Mouse (Mus musculus): Measurements from ENCODE around the gene Espn. TPM values are rescaled to one million over a fixed set of nuclear protein-coding genes. Genes with fewer than 3 reads are reported as not detected.

The Espn gene
- polyA plus RNA-seq, 1 experiment from 2014 or later: 1.1 TPM

DNA sequence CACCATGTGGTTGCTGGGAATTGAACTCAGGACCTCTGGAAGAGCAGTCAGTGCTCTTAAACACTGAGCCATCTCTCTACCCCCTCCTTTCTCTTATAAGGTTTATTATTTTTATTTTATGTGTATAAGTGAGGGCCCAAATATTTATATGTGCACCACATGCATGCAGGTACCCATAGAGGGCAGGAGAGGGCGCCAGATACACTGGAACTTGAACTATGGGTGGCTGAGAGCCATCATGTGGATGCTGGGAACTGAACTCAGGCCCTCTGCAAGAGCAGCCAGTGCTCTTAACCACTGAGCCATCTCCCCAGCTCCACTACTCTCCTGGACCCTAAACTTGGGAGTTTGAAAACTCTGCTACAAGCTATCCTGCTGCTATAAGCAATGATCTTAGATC, 8.5 kb downstream of the Espn start:
- Histone ChIP-seq H3K4me3 (no peak overlapping the region), H3K9me3 (no peaks in the 10 kb centered on the region), H3K4me2 (no peak overlapping the region), H3K36me3 (no peaks in the 10 kb centered on the region), H3K4me1 (peaks cover 5% of the 10 kb centered on the region), H3K9ac (no peak overlapping the region), H3K27me3 (replicated peaks) (peaks cover 82% of the 10 kb centered on the region), H3K27ac (replicated peaks) (no peak overlapping the region)
- ATAC-seq (ENCODE audit: extremely low read depth, insufficient number of reproducible peaks, low FRiP score, low TSS enrichment): no peak
- WGBS: 24% methylated on average over 1 of the region's 1 CpGs

DNA sequence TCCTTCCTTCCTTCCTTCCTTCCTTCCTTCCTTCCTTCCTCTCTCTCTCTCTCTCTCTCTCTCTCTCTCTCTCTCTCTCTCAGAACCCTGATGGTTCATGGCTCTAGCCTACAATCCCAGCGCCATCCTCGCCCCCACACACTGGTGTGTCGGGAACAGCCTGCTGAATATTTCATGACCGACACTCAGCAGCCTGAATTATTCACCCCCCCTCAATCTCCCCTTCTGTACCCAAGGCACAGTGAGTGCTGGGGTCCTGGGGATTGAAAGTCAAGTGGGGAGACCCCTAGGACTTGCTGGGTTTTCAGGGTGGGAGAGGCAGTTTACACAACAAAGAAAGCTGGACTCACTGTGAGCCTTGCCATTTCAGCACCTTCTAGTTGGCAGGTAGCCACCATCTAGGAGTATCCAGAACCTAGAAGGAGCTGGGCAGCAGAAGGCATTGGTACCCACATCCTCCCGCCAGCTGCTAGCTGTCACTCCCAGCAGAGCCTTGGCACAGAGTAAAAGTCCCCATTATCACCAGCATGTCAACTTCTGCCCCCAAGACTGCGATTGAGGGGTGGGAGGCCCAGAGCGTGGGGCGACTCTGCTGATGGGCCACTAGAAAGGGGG, 10.5 kb downstream of the Espn start:
- Histone ChIP-seq H3K36me3 (no peaks in the 10 kb centered on the region), H3K4me2 (no peak overlapping the region), H3K9me3 (no peaks in the 10 kb centered on the region), H3K4me3 (no peak overlapping the region), H3K27me3 (replicated peaks) (peaks cover 77% of the 10 kb centered on the region), H3K4me1 (peaks cover 11% of the 10 kb centered on the region), H3K9ac (no peak overlapping the region), H3K27ac (replicated peaks) (no peak overlapping the region)
- no peak for ATAC-seq (ENCODE audit: extremely low read depth, insufficient number of reproducible peaks, low FRiP score, low TSS enrichment)
- 65% methylated on average over 8 of the region's 8 CpGs for WGBS

DNA sequence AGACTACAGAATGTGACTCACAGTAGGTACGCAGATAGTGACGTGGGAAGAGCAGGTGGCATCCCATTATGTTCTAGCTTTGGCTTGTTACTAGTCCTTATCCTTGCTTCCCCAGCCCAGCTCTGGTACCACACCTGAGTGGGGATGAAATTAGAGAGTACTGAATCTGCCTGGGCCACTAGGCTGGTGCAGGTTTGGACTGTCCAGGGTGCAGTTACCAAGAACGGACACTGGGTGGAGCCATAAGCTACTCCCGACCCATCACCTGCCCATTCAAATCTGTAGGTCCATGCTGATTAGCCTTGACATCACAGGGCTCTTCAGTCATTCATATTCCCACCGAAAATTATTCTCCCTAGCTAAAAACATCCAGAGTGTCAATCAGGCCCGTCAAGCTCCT, 11.7 kb downstream of the Espn start:
- no peak overlapping the region for H3K27ac ChIP-seq (replicated peaks)
- H3K36me3 ChIP-seq: no peaks in the 10 kb centered on the region

DNA sequence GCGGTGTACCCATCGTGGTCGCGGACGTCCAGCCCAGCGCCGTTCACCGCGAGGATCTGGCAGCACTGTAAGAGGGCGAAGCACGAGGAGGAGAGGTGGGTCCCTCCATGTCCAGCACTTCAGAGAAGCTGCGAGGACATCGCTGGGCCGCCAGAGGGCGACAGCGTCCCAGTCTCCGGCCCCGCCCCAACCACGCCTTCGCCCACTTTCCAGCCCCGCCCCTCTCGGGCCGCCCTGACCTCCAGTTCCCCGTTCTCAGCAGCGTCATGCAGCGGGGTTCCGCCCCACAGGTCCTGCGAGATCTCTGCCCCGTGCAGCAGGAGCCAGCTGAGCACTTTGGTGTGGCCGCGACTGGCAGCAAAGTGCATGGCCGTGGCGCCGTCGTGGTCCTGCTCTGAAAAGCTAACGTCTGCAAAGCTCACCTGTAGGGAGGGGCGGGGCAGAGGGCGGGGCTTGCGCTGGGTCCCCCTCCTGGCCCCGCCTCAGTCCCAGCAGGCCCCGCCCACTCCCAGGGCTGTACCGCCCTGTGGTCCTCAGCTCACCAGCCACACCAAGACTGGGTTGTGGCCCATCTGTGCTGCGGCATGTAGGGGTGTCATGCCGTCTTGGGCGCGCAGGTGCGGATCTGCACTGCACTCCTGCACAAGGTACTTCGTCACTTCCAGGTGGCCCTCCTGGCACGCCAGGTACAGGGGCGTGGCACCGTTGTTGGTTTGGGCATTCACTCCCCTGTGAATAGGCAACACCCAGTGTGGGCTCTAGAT, 13.5 kb downstream of the Espn start:
- Histone ChIP-seq H3K4me3 (peak overlapping the region; percentile 60), H3K36me3 (no peaks in the 10 kb centered on the region), H3K9ac (peak overlapping the region; percentile 63; the same call in 1 of the 2 replicates), H3K27ac (replicated peaks) (no peak overlapping the region), H3K4me2 (peak overlapping the region; percentile 81), H3K27me3 (replicated peaks) (peaks cover 80% of the 10 kb centered on the region), H3K4me1 (peaks cover 11% of the 10 kb centered on the region), H3K9me3 (no peaks in the 10 kb centered on the region)
- 3% methylated on average over 51 of the region's 51 CpGs for WGBS
- peak; percentile 80 for ATAC-seq (ENCODE audit: extremely low read depth, insufficient number of reproducible peaks, low FRiP score, low TSS enrichment)

More for the DNA sequence above, 11.7 kb downstream of the Espn start:
- WGBS: 34% methylated on average over 6 of the region's 6 CpGs
- Histone ChIP-seq H3K27me3 (replicated peaks) (peaks cover 79% of the 10 kb centered on the region), H3K4me3 (no peak overlapping the region), H3K9me3 (no peaks in the 10 kb centered on the region), H3K4me2 (no peak overlapping the region), H3K9ac (no peak overlapping the region), H3K4me1 (peaks cover 11% of the 10 kb centered on the region)
- no peak for ATAC-seq (ENCODE audit: extremely low read depth, insufficient number of reproducible peaks, low FRiP score, low TSS enrichment)

DNA sequence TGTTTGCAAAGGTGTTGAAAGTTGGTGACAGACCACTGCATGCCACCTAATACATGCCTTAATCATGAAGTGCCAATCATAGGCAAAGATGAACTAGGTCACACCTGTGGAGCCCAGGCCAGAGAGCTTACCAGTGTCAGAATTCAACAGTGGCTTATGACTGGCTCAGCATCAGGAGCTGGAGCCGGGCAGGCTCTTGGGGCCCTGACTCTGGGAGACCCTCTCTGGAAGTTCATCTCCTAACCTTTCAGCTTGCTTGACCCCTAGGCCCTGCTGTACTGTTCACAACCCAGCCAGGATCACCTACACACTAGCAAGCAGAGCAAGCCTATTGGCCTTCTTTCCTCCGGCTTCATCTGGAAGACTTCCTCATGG, 15.3 kb downstream of the Espn start:
- H3K9ac ChIP-seq: no peak overlapping the region
- H3K27me3 ChIP-seq (replicated peaks): peaks cover 89% of the 10 kb centered on the region
- no peaks in the 10 kb centered on the region for H3K9me3 ChIP-seq
- ATAC-seq (ENCODE audit: extremely low read depth, insufficient number of reproducible peaks, low FRiP score, low TSS enrichment): no peak
- peaks cover 15% of the 10 kb centered on the region for H3K4me1 ChIP-seq
- WGBS: 83% methylated on average over 2 of the region's 2 CpGs
- no peak overlapping the region for H3K4me2 ChIP-seq
- H3K36me3 ChIP-seq: no peaks in the 10 kb centered on the region
- no peak overlapping the region for H3K27ac ChIP-seq (replicated peaks)
- H3K4me3 ChIP-seq: no peak overlapping the region

DNA sequence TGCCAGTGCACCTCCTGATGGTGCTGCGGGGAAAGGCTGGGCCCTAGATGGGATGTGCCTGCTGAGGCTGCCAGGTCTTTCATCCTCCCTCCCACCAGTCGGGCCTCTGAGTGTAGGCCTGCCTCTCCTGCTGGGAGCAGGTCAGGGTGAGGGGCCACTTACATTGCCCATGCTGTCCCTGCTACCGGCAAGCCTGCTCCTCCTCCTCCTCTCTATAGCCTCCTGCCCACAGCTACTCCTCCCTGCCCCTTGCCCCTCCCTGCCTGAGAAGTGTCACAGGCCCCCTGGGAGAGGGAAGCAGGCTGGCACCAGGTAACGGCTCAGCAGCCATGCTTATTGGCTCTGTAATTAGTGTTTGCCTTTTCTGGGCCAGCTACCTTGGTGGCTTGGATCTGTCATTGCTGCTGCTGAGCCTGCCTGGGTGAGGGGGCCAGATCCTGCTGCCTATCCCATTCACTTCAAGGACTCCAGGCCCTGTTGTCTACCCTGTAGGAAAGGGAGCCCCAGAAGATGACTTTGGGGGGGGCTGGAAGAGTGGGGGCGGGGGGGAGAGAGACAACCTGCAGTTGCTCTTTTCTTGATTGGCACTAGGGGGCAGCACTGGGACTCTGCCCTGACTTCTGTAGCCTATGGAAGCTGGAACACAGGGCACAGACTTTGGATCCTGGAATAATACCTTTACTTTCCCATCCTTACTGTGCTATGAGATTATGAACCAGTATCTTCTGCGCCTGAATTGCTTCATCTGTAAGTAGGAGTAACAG, 15.9 kb downstream of the Espn start:
- Histone ChIP-seq H3K4me2 (no peak overlapping the region), H3K27me3 (replicated peaks) (peaks cover 89% of the 10 kb centered on the region), H3K4me3 (no peak overlapping the region), H3K4me1 (peaks cover 21% of the 10 kb centered on the region), H3K9ac (no peak overlapping the region), H3K36me3 (no peaks in the 10 kb centered on the region), H3K27ac (replicated peaks) (no peak overlapping the region), H3K9me3 (no peaks in the 10 kb centered on the region)
- WGBS: 30% methylated on average over 6 of the region's 6 CpGs
- ATAC-seq (ENCODE audit: extremely low read depth, insufficient number of reproducible peaks, low FRiP score, low TSS enrichment): no peak

DNA sequence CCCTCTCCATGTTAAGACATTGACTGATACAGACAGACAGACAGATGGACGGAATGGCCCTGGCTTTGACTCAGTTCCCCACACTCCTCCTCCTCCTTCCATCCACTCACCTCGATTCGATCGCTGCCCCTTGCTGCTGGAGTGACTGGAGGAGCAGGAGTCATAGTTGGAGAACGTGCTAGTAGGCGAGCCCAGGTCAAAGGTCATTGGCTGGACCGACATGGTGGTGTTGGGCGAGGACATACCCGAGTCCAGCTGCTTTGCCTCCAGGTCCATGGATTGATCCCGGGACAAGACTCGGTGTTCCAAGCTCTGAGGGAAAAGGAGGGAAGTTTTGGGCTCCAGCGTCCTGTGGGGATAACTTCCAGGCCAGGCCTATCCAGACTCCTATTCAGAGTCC, 16.8 kb downstream of the Espn start:
- WGBS: 77% methylated on average over 12 of the region's 12 CpGs
- Histone ChIP-seq H3K4me1 (peaks cover 30% of the 10 kb centered on the region), H3K9me3 (no peaks in the 10 kb centered on the region), H3K27ac (replicated peaks) (no peak overlapping the region), H3K9ac (no peak overlapping the region), H3K27me3 (replicated peaks) (peaks cover 89% of the 10 kb centered on the region), H3K4me3 (no peak overlapping the region), H3K36me3 (no peaks in the 10 kb centered on the region), H3K4me2 (no peak overlapping the region)
- ATAC-seq (ENCODE audit: extremely low read depth, insufficient number of reproducible peaks, low FRiP score, low TSS enrichment): no peak

DNA sequence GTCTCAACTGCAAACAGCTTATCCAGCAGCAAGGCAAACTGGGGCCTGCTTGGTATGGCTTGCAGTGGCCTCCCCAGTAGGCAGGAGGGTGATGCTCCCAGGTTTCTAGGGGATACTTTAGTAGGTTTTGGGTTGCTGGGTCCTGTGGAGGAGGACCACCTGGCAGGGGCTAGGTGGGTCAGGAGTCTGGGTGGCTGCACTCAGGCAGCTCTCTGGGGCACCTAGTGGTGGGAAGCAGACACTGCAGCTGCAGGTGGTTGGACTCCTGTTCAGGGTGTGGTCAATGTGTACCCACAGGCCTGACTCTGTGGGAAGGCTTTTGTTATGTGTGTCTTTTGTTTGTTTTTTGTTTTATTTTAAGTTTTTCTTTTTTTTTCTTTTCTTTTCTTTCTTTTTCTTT, 17.7 kb downstream of the Espn start:
- Histone ChIP-seq H3K4me2 (no peak overlapping the region), H3K27ac (replicated peaks) (no peak overlapping the region), H3K27me3 (replicated peaks) (peaks cover 91% of the 10 kb centered on the region), H3K9ac (no peak overlapping the region), H3K4me3 (no peak overlapping the region), H3K9me3 (no peaks in the 10 kb centered on the region), H3K4me1 (peaks cover 36% of the 10 kb centered on the region), H3K36me3 (no peaks in the 10 kb centered on the region)
- no peak for ATAC-seq (ENCODE audit: extremely low read depth, insufficient number of reproducible peaks, low FRiP score, low TSS enrichment)

DNA sequence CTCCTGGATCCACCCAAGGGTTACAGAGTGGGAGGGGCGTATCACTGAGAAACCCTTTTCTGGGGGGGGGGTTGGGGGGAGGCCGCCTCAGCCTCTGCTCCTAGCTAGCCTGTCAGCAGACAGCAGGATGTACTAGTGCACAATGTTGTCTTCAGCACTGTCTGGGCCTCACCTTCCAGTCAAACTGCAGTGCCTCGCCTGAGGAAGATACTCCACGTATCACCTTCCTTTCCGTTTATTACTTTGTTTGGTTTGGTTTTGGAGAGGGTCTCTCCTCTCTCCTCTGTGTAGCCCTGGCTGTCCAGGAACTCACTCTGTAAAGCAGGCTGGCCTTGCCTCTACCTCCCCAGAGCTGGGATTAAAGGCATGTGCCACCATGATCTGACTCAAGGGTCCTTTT, 19.0 kb downstream of the Espn start:
- H3K27me3 ChIP-seq (replicated peaks): peaks cover 94% of the 10 kb centered on the region
- WGBS: 49% methylated on average over 5 of the region's 5 CpGs
- no peak for ATAC-seq (ENCODE audit: extremely low read depth, insufficient number of reproducible peaks, low FRiP score, low TSS enrichment)

DNA sequence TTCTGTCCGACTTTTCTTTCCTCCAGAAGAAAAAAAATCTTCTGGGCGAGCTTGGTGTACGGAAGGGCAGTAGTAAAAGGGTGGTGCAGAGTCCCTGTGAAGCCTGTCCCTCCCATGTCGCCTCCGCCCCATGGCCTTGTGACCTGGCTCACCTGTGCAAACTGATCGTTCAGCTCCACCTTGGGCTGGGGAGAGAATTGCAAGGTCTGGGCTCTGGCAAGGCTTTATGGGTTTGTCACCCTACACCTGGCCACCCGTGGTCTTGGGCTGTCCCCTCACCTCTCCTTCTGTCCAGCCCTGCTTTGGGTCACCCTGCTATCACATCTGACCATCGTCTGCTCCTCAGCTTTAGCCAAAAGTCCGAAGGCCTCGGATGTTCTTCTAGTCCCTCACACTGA, 19.4 kb downstream of the Espn start:
- WGBS: 28% methylated on average over 10 of the region's 10 CpGs
- ATAC-seq (ENCODE audit: extremely low read depth, insufficient number of reproducible peaks, low FRiP score, low TSS enrichment): no peak

More for the DNA sequence above, 19.0 kb downstream of the Espn start:
- no peak overlapping the region for H3K4me2 ChIP-seq
- H3K4me3 ChIP-seq: no peak overlapping the region
- no peaks in the 10 kb centered on the region for H3K9me3 ChIP-seq
- no peak overlapping the region for H3K27ac ChIP-seq (replicated peaks)
- H3K4me1 ChIP-seq: peaks cover 29% of the 10 kb centered on the region
- no peak overlapping the region for H3K9ac ChIP-seq
- no peaks in the 10 kb centered on the region for H3K36me3 ChIP-seq

DNA sequence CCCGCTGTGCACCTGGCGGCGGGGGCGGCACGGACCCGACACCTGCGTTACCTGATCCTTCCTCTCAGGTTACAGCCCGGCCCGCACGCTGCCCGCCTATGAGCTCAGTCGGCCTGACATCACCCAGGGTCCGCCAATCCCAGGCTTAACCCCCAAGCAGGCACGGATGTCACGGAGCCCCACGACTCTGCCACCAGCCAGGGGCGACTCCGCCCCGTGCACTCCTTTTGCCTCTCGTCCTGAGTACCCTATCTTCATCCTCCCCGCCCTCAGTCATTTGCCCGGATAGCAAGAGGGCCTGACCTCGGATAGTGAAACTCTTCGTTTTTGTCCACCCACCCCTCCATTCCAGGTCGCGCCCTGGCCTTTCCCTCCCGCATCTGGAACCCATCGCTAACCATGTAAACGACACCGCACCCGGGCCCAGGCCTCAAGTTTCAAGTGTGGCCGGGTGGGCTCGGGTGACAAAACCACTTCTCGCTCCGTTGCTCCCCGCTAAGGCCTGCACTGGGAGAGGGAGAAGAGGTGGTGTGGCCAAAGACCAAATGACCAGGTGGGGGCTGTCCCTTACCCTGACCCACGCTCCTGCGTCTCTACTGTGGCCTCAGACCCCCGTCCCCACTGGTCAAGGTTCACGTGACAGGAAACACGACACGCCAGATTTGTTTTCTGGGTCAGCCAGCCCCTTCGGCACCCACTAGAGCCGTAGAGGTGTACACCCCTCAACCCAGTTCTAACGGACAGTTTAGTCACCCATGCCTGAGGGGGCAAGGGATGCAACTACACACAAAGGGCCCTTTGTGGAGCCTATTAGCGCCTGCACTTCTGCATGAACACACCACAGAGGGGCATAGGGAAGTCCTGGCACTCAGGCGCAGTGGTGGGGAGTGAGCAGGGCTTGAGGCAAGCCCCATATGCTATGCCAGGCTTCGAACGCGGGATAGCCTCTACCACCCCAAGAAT, 20.1 kb downstream of the Espn start:
- Histone ChIP-seq H3K27ac (replicated peaks) (no peak overlapping the region), H3K36me3 (no peaks in the 10 kb centered on the region), H3K9ac (peak overlapping the region; percentile 75), H3K4me3 (peak overlapping the region; percentile 53), H3K27me3 (replicated peaks) (peaks cover 99% of the 10 kb centered on the region), H3K4me2 (peak overlapping the region; percentile 76), H3K4me1 (peaks cover 27% of the 10 kb centered on the region), H3K9me3 (no peaks in the 10 kb centered on the region)
- WGBS: 7% methylated on average over 50 of the region's 50 CpGs
- ATAC-seq (ENCODE audit: extremely low read depth, insufficient number of reproducible peaks, low FRiP score, low TSS enrichment): no peak

More for the DNA sequence above, 19.4 kb downstream of the Espn start:
- H3K9me3 ChIP-seq: no peaks in the 10 kb centered on the region
- no peak overlapping the region for H3K4me2 ChIP-seq
- H3K27me3 ChIP-seq (replicated peaks): peaks cover 96% of the 10 kb centered on the region
- no peak overlapping the region for H3K9ac ChIP-seq
- no peak overlapping the region for H3K27ac ChIP-seq (replicated peaks)
- H3K4me1 ChIP-seq: peaks cover 27% of the 10 kb centered on the region
- no peaks in the 10 kb centered on the region for H3K36me3 ChIP-seq
- no peak overlapping the region for H3K4me3 ChIP-seq
